Mouse (Mus musculus) testis, adult 2 months (tissue): ENCODE results near the gene Dnajb2.

Experiments
- CTCF ChIP-seq: fragments of 200-500 bp; IDR thresholded peaks from 2 replicates; pipeline ENCODE4 v1.5.1; 2012; ENCODE audit warnings: low read depth, mild to moderate bottlenecking, inconsistent platforms, low read length, moderate library complexity; ENCODE audit not compliant: control insufficient read depth, insufficient read depth, insufficient replicate concordance
- POLR2A ChIP-seq: fragments of 200-500 bp; IDR thresholded peaks from 2 replicates; pipeline ENCODE4 v1.6.1; 2012; ENCODE audit warnings: low read depth, mild to moderate bottlenecking, inconsistent platforms, low read length, moderate library complexity; ENCODE audit not compliant: control insufficient read depth

GRCm38 (mm10) chr1:75253029-75253428 lies 16.8 kb downstream of the Dnajb2 start:
- TF ChIP-seq POLR2A (no peak), CTCF (peak; percentile 12; the same call in 1 of the 2 replicates)
